Mouse (Mus musculus) small intestine, adult 2 months (tissue): ENCODE results near the gene Gsta3. TPM values are rescaled to one million over a fixed set of nuclear protein-coding genes. Genes with fewer than 3 reads are reported as not detected.
"Not testable (repeated sequence)": the region's sequence is repeated elsewhere in the genome, so short reads cannot be mapped to it uniquely, and the experiment has no call there.

Source experiments
- H3K27ac ChIP-seq: fragments of 200-500 bp; 2 replicates; pipeline ENCODE4 v1.5.1; 2012; ENCODE audit warnings: low read depth, low read length, control low read depth, inconsistent platforms; ENCODE audit not compliant: insufficient read depth
- H3K27me3 ChIP-seq: fragments of 200-500 bp; 2 replicates; pipeline ENCODE4 v1.6.1; 2012; ENCODE audit warnings: mild to moderate bottlenecking, moderate library complexity, low read length, inconsistent platforms; ENCODE audit not compliant: control insufficient read depth, insufficient read depth
- H3K36me3 ChIP-seq: fragments of 200-500 bp; 2 replicates; pipeline ENCODE4 v1.6.1; 2012; ENCODE audit warnings: mild to moderate bottlenecking, low read length, control low read depth, inconsistent platforms; ENCODE audit not compliant: control insufficient read depth, insufficient read depth
- H3K4me1 ChIP-seq: fragments of 200-500 bp; 2 replicates; pipeline ENCODE4 v1.6.1; 2012; ENCODE audit warnings: low read length, inconsistent platforms, mixed read lengths; ENCODE audit not compliant: control insufficient read depth, insufficient read depth, insufficient read length
- H3K4me3 ChIP-seq: fragments of 200-500 bp; 2 replicates; pipeline ENCODE4 v1.5.1; 2012; ENCODE audit warnings: low read depth, mild to moderate bottlenecking, control low read depth, inconsistent platforms, low read length, moderate library complexity
- CTCF ChIP-seq: fragments of 200-500 bp; IDR thresholded peaks from 2 replicates; pipeline ENCODE4 v1.5.1; 2012; ENCODE audit warnings: low read depth, mild to moderate bottlenecking, control low read depth, inconsistent platforms, low read length, moderate library complexity, mixed read lengths; ENCODE audit not compliant: insufficient replicate concordance, insufficient read length; ENCODE audit errors: extremely low read depth
- POLR2A ChIP-seq: fragments of 200-500 bp; IDR thresholded peaks from 2 replicates; pipeline ENCODE4 v1.6.1; 2012; ENCODE audit warnings: low read depth, mild to moderate bottlenecking, control low read depth, inconsistent platforms, low read length, moderate library complexity
- WGBS: fragments of 180-500 bp; shearing (Covaris S2); methylation state at CpG from one replicate; pipeline ENCODE4 v1.1.7; 2018; 5-methylcytosine and 5-hydroxymethylcytosine counted together
- polyA plus RNA-seq: library from polyadenylated mRNA; depleted of rRNA; stranded (reverse); fragments of >200 nt; gene quantifications from 2 replicates; pipeline ENCODE4 v1.2.3, GENCODE M21; 2012; rRNA removed

Gene Gsta3
- polyA plus RNA-seq: 1.1 and 2.4 TPM in 2 replicates

- Histone ChIP-seq H3K4me3 (peak within 1 kb of the TSS; percentile 28; the same call in 1 of the 2 replicates), H3K27ac (peak within 1 kb of the TSS; percentile 52), H3K36me3 (no peaks in the 10 kb centered on the region), H3K27me3 (no peaks in the 10 kb centered on the region), H3K4me1 (peaks cover 2% of the 10 kb centered on the region; the same call in 1 of the 2 replicates)
- 51% methylated on average over 8 of the region's 8 CpGs for WGBS
- no peak for TF ChIP-seq POLR2A
- TF ChIP-seq CTCF: no peak
These were observed at the start of gene Gsta3 for GRCm38 (mm10) chr1:21239911-21240898. Gsta3 (plus strand) TSS chr1:21240589.

GRCm38 (mm10) chr1:21206241-21206640, 34.1 kb upstream of the Gsta3 start:
- no peaks in the 10 kb centered on the region for H3K27me3 ChIP-seq
- no peak overlapping the region for H3K27ac ChIP-seq
- TF ChIP-seq POLR2A (no peak), CTCF (no peak)
- no peaks in the 10 kb centered on the region for H3K36me3 ChIP-seq
- H3K4me3 ChIP-seq: no peak overlapping the region
- H3K4me1 ChIP-seq: no peaks in the 10 kb centered on the region
- WGBS: 85% methylated on average over 1 of the region's 1 CpGs

GRCm38 (mm10) chr1:21213537-21213936, 26.9 kb upstream of the Gsta3 start:
- not testable (repeated sequence) for H3K4me3 ChIP-seq, H3K36me3 ChIP-seq, H3K4me1 ChIP-seq, H3K27me3 ChIP-seq, H3K27ac ChIP-seq
- whole genome bisulfite sequencing: 16% methylated on average over 3 of the region's 3 CpGs

GRCm38 (mm10) chr1:21213991-21214692, 26.2 kb upstream of the Gsta3 start:
- H3K27me3 ChIP-seq, H3K36me3 ChIP-seq, H3K27ac ChIP-seq, H3K4me3 ChIP-seq, H3K4me1 ChIP-seq: not testable (repeated sequence)
- WGBS: 71% methylated on average over 6 of the region's 6 CpGs

- WGBS: under 1% methylated on average over 17 of the region's 17 CpGs
- Histone ChIP-seq H3K27me3 (no peaks in the 10 kb centered on the region), H3K36me3 (no peaks in the 10 kb centered on the region), H3K4me1 (peaks cover 3% of the 10 kb centered on the region; the same call in 1 of the 2 replicates), H3K27ac (peak within 1 kb of the TSS; percentile 74), H3K4me3 (peak within 1 kb of the TSS; percentile 66)
- TF ChIP-seq POLR2A: peak; percentile 47; the same call in 1 of the 2 replicates
- peak; percentile 99 for TF ChIP-seq CTCF
These were observed 21.9 kb upstream of the Gsta3 start, which contains the start of gene Tmem14a for GRCm38 (mm10) chr1:21218489-21218919. Tmem14a (plus strand) TSS chr1:21218575.

GRCm38 (mm10) chr1:21227756-21228395, 12.5 kb upstream of the Gsta3 start:
- TF ChIP-seq POLR2A (no peak; the same call in 1 of the 2 replicates), CTCF (no peak)
- WGBS: 82% methylated on average over 6 of the region's 6 CpGs
- Histone ChIP-seq H3K4me3 (no peak overlapping the region), H3K36me3 (0 out of 2 replicates have a peak, but pooled peaks cover 2% of the 10 kb centered on the region), H3K27ac (peak overlapping the region; percentile 74), H3K4me1 (peaks cover 21% of the 10 kb centered on the region; the same call in 1 of the 2 replicates), H3K27me3 (no peaks in the 10 kb centered on the region)

GRCm38 (mm10) chr1:21228740-21229722, 11.4 kb upstream of the Gsta3 start:
- peak overlapping the region; percentile 38; the same call in 1 of the 2 replicates for H3K4me3 ChIP-seq
- H3K4me1 ChIP-seq: peaks cover 21% of the 10 kb centered on the region; the same call in 1 of the 2 replicates
- 30% methylated on average over 15 of the region's 15 CpGs for WGBS
- not testable (repeated sequence) for H3K36me3 ChIP-seq, H3K27me3 ChIP-seq
- H3K27ac ChIP-seq: peak overlapping the region; percentile 97
